Mouse (Mus musculus) embryonic facial prominence, embryonic 11.5 days (tissue): ENCODE data around the gene Chchd1. TPM values are rescaled to one million over a fixed set of nuclear protein-coding genes. Genes with fewer than 3 reads are reported as not detected.

Experiments
- ATAC-seq: fragments of 200-750 bp; cut with Nextera tagmentation; replicated peaks from 2 replicates; pipeline ENCODE4 v1.8.0; 2017; ENCODE audit warnings: low read depth; ENCODE audit not compliant: insufficient number of reproducible peaks, low FRiP score, low TSS enrichment
- DNase-seq: peaks from one replicate; pipeline ENCODE4 v3.0.0-alpha.2; 2015; ENCODE audit warnings: low spot score
- H3K27ac ChIP-seq: fragments of 300-500 bp; sonication (generic); replicated peaks from 2 replicates; pipeline ENCODE4 v1.5.1; 2014; ENCODE audit warnings: mild to moderate bottlenecking, low read depth, low read length, control low read depth
- H3K27me3 ChIP-seq: fragments of 300-500 bp; sonication (generic); 2 replicates; pipeline ENCODE4 v1.6.1; 2014; ENCODE audit warnings: mild to moderate bottlenecking, low read length, moderate library complexity, mixed read lengths; ENCODE audit not compliant: control insufficient read depth, insufficient read depth
- H3K36me3 ChIP-seq: fragments of 300-500 bp; sonication (generic); replicated peaks from 2 replicates; pipeline ENCODE4 v1.6.1; 2014; ENCODE audit warnings: low read depth, mild to moderate bottlenecking, low read length, moderate library complexity, mixed read lengths; ENCODE audit not compliant: control insufficient read depth, insufficient read depth
- H3K4me1 ChIP-seq: fragments of 300-500 bp; sonication (generic); 2 replicates; pipeline ENCODE4 v1.6.1; 2014; ENCODE audit warnings: low read length, mixed read lengths; ENCODE audit not compliant: control insufficient read depth, insufficient read depth
- H3K4me2 ChIP-seq: fragments of 300-500 bp; sonication (generic); 2 replicates; pipeline ENCODE4 v1.6.1; 2014; ENCODE audit warnings: low read depth, mild to moderate bottlenecking, control low read depth, low read length, moderate library complexity
- H3K4me3 ChIP-seq: fragments of 300-500 bp; sonication (generic); 2 replicates; pipeline ENCODE4 v1.5.1; 2014; ENCODE audit warnings: low read depth, low read length, control low read depth
- H3K9ac ChIP-seq: fragments of 300-500 bp; sonication (generic); replicated peaks from 2 replicates; pipeline ENCODE4 v1.6.1; 2014; ENCODE audit warnings: mild to moderate bottlenecking, control low read depth, low read length
- H3K9me3 ChIP-seq: fragments of 300-500 bp; sonication (generic); replicated peaks from 2 replicates; pipeline ENCODE4 v1.6.1; 2016; ENCODE audit warnings: mild to moderate bottlenecking, low read length, inconsistent platforms, mixed read lengths; ENCODE audit not compliant: control insufficient read depth
- WGBS: fragments of 180-500 bp; shearing (Covaris S2); extraction: QIAGEN DNeasy Blood & Tissue Kit; methylation state at CpG from one replicate; pipeline ENCODE4 v1.1.7; 2014; 5-methylcytosine and 5-hydroxymethylcytosine counted together
- polyA plus RNA-seq: library from polyadenylated mRNA; unstranded; fragments of >200 nt; fragmentation: Nextera tagmentation; extraction: Ambion mirVana; gene quantifications from 2 replicates; pipeline ENCODE4 v1.2.1, GENCODE M21; 2014

Chchd1 gene
- polyA plus RNA-seq, 1 experiment from 2014 or later, result 257 TPM

- no peak for ATAC-seq
- peaks cover 11% of the 10 kb centered on the region for H3K36me3 ChIP-seq
- H3K4me1 ChIP-seq, result no peaks in the 10 kb centered on the region
- peak overlapping the region; percentile 90 for H3K4me2 ChIP-seq
- H3K27ac ChIP-seq, result peak overlapping the region; percentile 84
- peak overlapping the region; percentile 92 for H3K9ac ChIP-seq
- DNase-seq, result peak; percentile 12
- H3K4me3 ChIP-seq, result peak overlapping the region; percentile 86
- 52% methylated on average over 12 of the region's 12 CpGs for WGBS
- no peaks in the 10 kb centered on the region for H3K9me3 ChIP-seq
- no peaks in the 10 kb centered on the region for H3K27me3 ChIP-seq
These were observed 30.5 kb downstream of the Chchd1 start for GRCm38 (mm10) chr14:20733041-20733951.

GRCm38 (mm10) chr14:20733952-20734774 is 31.4 kb downstream of the Chchd1 start, which contains the start of gene Ndst2:
Gene Ndst2 (minus strand): TSS chr14:20734562.
- WGBS, result under 1% methylated on average over 72 of the region's 81 CpGs
- Histone ChIP-seq H3K27me3 (no peaks in the 10 kb centered on the region), H3K4me1 (no peaks in the 10 kb centered on the region), H3K9ac (peak within 1 kb of the TSS; percentile 92), H3K36me3 (peaks cover 10% of the 10 kb centered on the region), H3K4me2 (peak within 1 kb of the TSS; percentile 90), H3K4me3 (peak within 1 kb of the TSS; percentile 86), H3K27ac (peak within 1 kb of the TSS; percentile 84), H3K9me3 (no peaks in the 10 kb centered on the region)
- peak; percentile 98 for ATAC-seq
- DNase-seq, result peak; percentile 94

- Histone ChIP-seq H3K9ac (no peak overlapping the region), H3K27me3 (no peaks in the 10 kb centered on the region), H3K36me3 (peaks cover 3% of the 10 kb centered on the region), H3K4me2 (no peak overlapping the region), H3K4me3 (no peak overlapping the region), H3K4me1 (no peaks in the 10 kb centered on the region), H3K9me3 (no peaks in the 10 kb centered on the region), H3K27ac (no peak overlapping the region)
- WGBS, result 77% methylated on average over 2 of the region's 2 CpGs
- no peak for ATAC-seq
- no peak for DNase-seq
These were observed 32.2 kb downstream of the Chchd1 start for GRCm38 (mm10) chr14:20735052-20735451.

GRCm38 (mm10) chr14:20735892-20736390 is 33.1 kb downstream of the Chchd1 start:
- no peak for ATAC-seq
- WGBS, result 90% methylated on average over 13 of the region's 13 CpGs
- H3K36me3 ChIP-seq, result peaks cover 2% of the 10 kb centered on the region

GRCm38 (mm10) chr14:20737306-20737705 is 34.5 kb downstream of the Chchd1 start:
- H3K4me2 ChIP-seq, result no peak overlapping the region
- H3K9ac ChIP-seq, result no peak overlapping the region
- ATAC-seq (no peak), DNase-seq (peak; percentile 50)
- H3K27me3 ChIP-seq, result no peaks in the 10 kb centered on the region
- no peak overlapping the region for H3K4me3 ChIP-seq
- H3K36me3 ChIP-seq, result peaks cover 2% of the 10 kb centered on the region
- H3K9me3 ChIP-seq, result no peaks in the 10 kb centered on the region
- H3K4me1 ChIP-seq, result no peaks in the 10 kb centered on the region
- no peak overlapping the region for H3K27ac ChIP-seq
- WGBS, result 49% methylated on average over 14 of the region's 14 CpGs

More at GRCm38 (mm10) chr14:20735892-20736390, 33.1 kb downstream of the Chchd1 start:
- Histone ChIP-seq H3K27me3 (no peaks in the 10 kb centered on the region), H3K4me1 (no peaks in the 10 kb centered on the region), H3K4me2 (no peak overlapping the region), H3K27ac (no peak overlapping the region), H3K9ac (no peak overlapping the region), H3K9me3 (no peaks in the 10 kb centered on the region), H3K4me3 (no peak overlapping the region)
- DNase-seq, result no peak

GRCm38 (mm10) chr14:20738511-20738910 is 35.7 kb downstream of the Chchd1 start:
- Histone ChIP-seq H3K27me3 (no peaks in the 10 kb centered on the region), H3K4me3 (no peak overlapping the region), H3K9ac (no peak overlapping the region), H3K4me2 (no peak overlapping the region), H3K27ac (no peak overlapping the region), H3K9me3 (no peaks in the 10 kb centered on the region), H3K4me1 (no peaks in the 10 kb centered on the region), H3K36me3 (peaks cover 2% of the 10 kb centered on the region)
- WGBS, result 85% methylated on average over 8 of the region's 8 CpGs
- no peak for DNase-seq
- ATAC-seq, result no peak

GRCm38 (mm10) chr14:20741301-20741700 is 38.5 kb downstream of the Chchd1 start:
- no peak for DNase-seq
- Histone ChIP-seq H3K4me3 (no peak overlapping the region), H3K9me3 (no peaks in the 10 kb centered on the region), H3K27ac (no peak overlapping the region), H3K4me1 (no peaks in the 10 kb centered on the region), H3K27me3 (no peaks in the 10 kb centered on the region), H3K9ac (no peak overlapping the region), H3K4me2 (no peak overlapping the region), H3K36me3 (no peaks in the 10 kb centered on the region; the same call in none of the 2 replicates)
- ATAC-seq, result no peak
- 84% methylated on average over 9 of the region's 9 CpGs for WGBS
